Mouse (Mus musculus): ENCODE data around the gene Cd82.

GRCm38 (mm10) chr2:93490516-93490915 is 27.6 kb upstream of the Cd82 start:
- TF ChIP-seq USF2 (conservative IDR thresholded peaks at IDR 0.05; ENCODE audit: low read depth, low read length) (no peak), MYC (IDR thresholded peaks at IDR 0.05; ENCODE audit: low read depth, low read length) (no peak), E2F4 (IDR thresholded peaks at IDR 0.05; ENCODE audit: insufficient replicate concordance, low read depth, low read length) (no peak), POLR2A (IDR thresholded peaks at IDR 0.05; ENCODE audit: low read depth, low read length) (no peak), CTCF (conservative IDR thresholded peaks at IDR 0.05 in 1 of 2, IDR thresholded peaks at IDR 0.05 in 1 of 2; ENCODE audit: low read depth in 2 of 2, low read length in 2 of 2) (no peak)
